Mouse (Mus musculus) MEL (cell line): Measurements from ENCODE around the gene Fibin.

Source experiments
- CTCF ChIP-seq, 3 experiments: IDR thresholded peaks in 2 of 3; conservative IDR thresholded peaks in 1 of 3; 2 replicates each; pipeline ENCODE4 v1.5.1; 2011 to 2012; ENCODE audit warnings: low read length in 3 of 3, low read depth in 2 of 3, mild to moderate bottlenecking in 2 of 3, improper control_type of control experiment in 1 of 3, inconsistent platforms in 1 of 3, mixed read lengths in 1 of 3, moderate library complexity in 1 of 3; ENCODE audit not compliant: control insufficient read depth in 1 of 3, insufficient read depth in 1 of 3, poor library complexity in 1 of 3, severe bottlenecking in 1 of 3
- E2F4 ChIP-seq: IDR thresholded peaks from 2 replicates; pipeline ENCODE4 v1.6.1; 2011; ENCODE audit warnings: low read depth, low read length, improper control_type of control experiment, borderline replicate concordance
- EP300 ChIP-seq, 2 experiments: IDR thresholded peaks; 2 replicates each; pipeline ENCODE4 v1.6.1; 2011; ENCODE audit warnings: improper control_type of control experiment in 2 of 2, low read length in 2 of 2, low read depth in 1 of 2, mild to moderate bottlenecking in 1 of 2
- MAFK ChIP-seq: IDR thresholded peaks from 2 replicates; pipeline ENCODE4 v1.6.1; 2011; ENCODE audit warnings: low read depth, mild to moderate bottlenecking, low read length, improper control_type of control experiment, borderline replicate concordance
- MAX ChIP-seq: IDR thresholded peaks from 2 replicates; pipeline ENCODE4 v1.6.1; 2011; ENCODE audit warnings: low read length, improper control_type of control experiment
- POLR2AphosphoS5 ChIP-seq: IDR thresholded peaks from 2 replicates; pipeline ENCODE4 v1.6.1; 2012; ENCODE audit warnings: low read depth, borderline replicate concordance, mild to moderate bottlenecking, inconsistent platforms, low read length, moderate library complexity, mixed read lengths
- RCOR1 ChIP-seq: IDR thresholded peaks from 2 replicates; pipeline ENCODE4 v1.6.1; 2012; ENCODE audit warnings: low read depth, mild to moderate bottlenecking, inconsistent platforms, low read length, improper control_type of control experiment
- USF1 ChIP-seq: IDR thresholded peaks from 2 replicates; pipeline ENCODE4 v1.6.1; 2014; ENCODE audit warnings: low read depth, mild to moderate bottlenecking, inconsistent platforms, low read length, improper control_type of control experiment, moderate library complexity

DNA sequence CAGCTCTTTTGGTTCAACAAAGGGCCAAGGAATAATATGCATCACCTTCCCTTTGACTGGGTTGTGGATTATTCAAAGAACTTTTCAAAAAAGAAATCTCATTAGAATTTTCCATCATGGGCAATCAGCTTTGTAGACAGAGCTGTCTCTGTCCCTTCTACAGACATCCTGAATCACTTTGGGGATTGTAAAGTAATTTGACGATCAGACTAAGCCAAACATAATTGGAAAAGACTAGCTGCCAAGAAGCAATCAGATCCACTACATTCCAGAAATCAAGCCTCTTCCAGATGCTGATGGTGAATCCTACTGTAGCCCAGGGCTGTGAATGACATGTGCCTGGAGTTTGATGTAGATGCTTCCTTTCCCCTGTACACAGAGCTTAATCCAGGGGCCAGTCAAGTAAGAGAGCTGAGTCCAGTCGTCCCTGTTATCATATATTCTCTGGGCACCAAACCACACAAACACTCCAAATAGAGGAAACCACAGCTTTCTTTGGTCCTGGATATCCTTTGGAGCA, 49.6 kb downstream of the Fibin start:
- no peak for TF ChIP-seq CTCF (IDR thresholded peaks at IDR 0.05 in 2 of 3, conservative IDR thresholded peaks at IDR 0.05 in 1 of 3; ENCODE audit: control insufficient read depth in 1 of 3, insufficient read depth in 1 of 3, low read depth in 2 of 3, low read length in 3 of 3, poor library complexity in 1 of 3, severe bottlenecking in 1 of 3)
- TF ChIP-seq RCOR1, result no peak
- no peak for TF ChIP-seq EP300 (IDR thresholded peaks at IDR 0.05; ENCODE audit: low read depth in 1 of 2, low read length in 2 of 2)
- TF ChIP-seq E2F4, result no peak
- TF ChIP-seq MAX, result no peak
- TF ChIP-seq USF1, result no peak
- no peak for TF ChIP-seq POLR2AphosphoS5
- no peak for TF ChIP-seq MAFK
